Mouse (Mus musculus) lung, postnatal 0 days (tissue): ENCODE measurements around the gene Trappc6a. TPM values are rescaled to one million over a fixed set of nuclear protein-coding genes. Genes with fewer than 3 reads are reported as not detected.
A peak's percentile ranks its signal among the peaks of the same experiment; 100 is the strongest.

Experiments used
- ATAC-seq: fragments of 200-750 bp; cut with Nextera tagmentation; 2 replicates; pipeline ENCODE4 v1.8.0; 2017; ENCODE audit warnings: moderate library complexity
- DNase-seq: peaks from one replicate; pipeline ENCODE4 v3.0.0-alpha.2; 2016; ENCODE audit warnings: low spot score
- H3K27ac ChIP-seq: fragments of 300-500 bp; sonication (generic); 2 replicates; pipeline ENCODE4 v1.5.1; 2014; ENCODE audit warnings: antibody characterized with exemption, mild to moderate bottlenecking, low read length, mixed read lengths
- H3K27me3 ChIP-seq: fragments of 300-500 bp; sonication (generic); replicated peaks from 2 replicates; pipeline ENCODE4 v1.6.1; 2014; ENCODE audit warnings: low read length, mixed read lengths; ENCODE audit not compliant: insufficient read depth
- H3K36me3 ChIP-seq: fragments of 300-500 bp; sonication (generic); 2 replicates; pipeline ENCODE4 v1.6.1; 2014; ENCODE audit warnings: low read length, mixed read lengths; ENCODE audit not compliant: insufficient read depth
- H3K4me1 ChIP-seq: fragments of 300-500 bp; sonication (generic); 2 replicates; pipeline ENCODE4 v1.6.1; 2014; ENCODE audit warnings: antibody characterized with exemption, low read depth, low read length, mixed read lengths; ENCODE audit not compliant: insufficient read depth
- H3K4me2 ChIP-seq: fragments of 300-500 bp; sonication (generic); replicated peaks from 2 replicates; pipeline ENCODE4 v1.6.1; 2014; ENCODE audit warnings: low read depth, mild to moderate bottlenecking, low read length, moderate library complexity, mixed read lengths
- H3K4me3 ChIP-seq: fragments of 300-500 bp; sonication (generic); 2 replicates; pipeline ENCODE4 v1.5.1; 2014; ENCODE audit warnings: low read depth, low read length
- H3K9ac ChIP-seq: fragments of 300-500 bp; sonication (generic); replicated peaks from 2 replicates; pipeline ENCODE4 v1.6.1; 2014; ENCODE audit warnings: low read depth, mild to moderate bottlenecking
- H3K9me3 ChIP-seq: fragments of 300-500 bp; sonication (generic); 2 replicates; pipeline ENCODE4 v1.6.1; 2016; ENCODE audit warnings: low read length, mixed read lengths
- CTCF ChIP-seq: IDR thresholded peaks from 2 replicates; pipeline ENCODE4 v1.5.1; 2016; ENCODE audit warnings: antibody characterized with exemption, mild to moderate bottlenecking
- EP300 ChIP-seq: IDR thresholded peaks from 2 replicates; pipeline ENCODE4 v1.6.1; 2016; ENCODE audit warnings: antibody characterized with exemption, mild to moderate bottlenecking, control low read depth
- WGBS: fragments of 180-500 bp; shearing (Covaris S2); extraction: QIAGEN DNeasy Blood & Tissue Kit; methylation state at CpG from one replicate; pipeline ENCODE4 v1.1.7; 2014; 5-methylcytosine and 5-hydroxymethylcytosine counted together
- polyA plus RNA-seq: library from polyadenylated mRNA; unstranded; fragments of >200 nt; fragmentation: Nextera tagmentation; extraction: Ambion mirVana; gene quantifications from 2 replicates; pipeline ENCODE4 v1.2.1, GENCODE M21; 2015

Gene Trappc6a
- polyA plus RNA-seq, 1 experiment from 2014 or later = 91.9 TPM

DNA sequence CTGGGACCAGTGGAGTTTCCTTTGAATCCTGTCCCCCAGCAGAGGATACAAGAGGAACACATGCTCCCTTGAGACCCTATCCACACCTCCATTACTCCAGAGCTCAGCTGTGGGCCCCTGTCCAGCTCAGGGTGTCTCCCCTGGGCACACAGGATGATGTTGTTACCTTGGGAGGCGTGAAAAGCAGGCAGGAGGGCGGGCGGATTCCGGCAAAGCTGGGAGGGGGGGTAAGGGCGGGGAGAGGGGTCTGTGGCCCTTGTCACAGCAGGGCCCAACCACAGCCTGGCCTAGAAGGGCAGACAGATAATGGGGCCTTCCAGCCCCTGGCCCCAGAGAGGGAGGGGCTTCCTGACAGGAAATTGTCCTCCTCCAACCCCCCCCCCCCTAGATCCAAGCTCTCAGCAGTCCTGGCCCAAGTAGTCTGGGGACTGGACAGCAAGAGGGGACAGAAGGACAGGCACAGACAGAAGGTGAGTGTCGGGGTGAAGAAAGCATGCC is 45.3 kb upstream of the Trappc6a start, which contains the start of gene Exoc3l2:
Gene Exoc3l2, plus strand, starts transcription at position 448 of the 498 bp plus-strand sequence.
- Histone ChIP-seq H3K27ac (no peak within 1 kb of the TSS), H3K4me2 (0 out of 2 replicates have a peak within 1 kb of the TSS, but pooled peaks have one; percentile 1), H3K4me3 (no peak within 1 kb of the TSS; the same call in 1 of the 2 replicates), H3K27me3 (no peaks in the 10 kb centered on the region), H3K9me3 (no peaks in the 10 kb centered on the region), H3K9ac (no peak within 1 kb of the TSS), H3K4me1 (no peaks in the 10 kb centered on the region; the same call in 1 of the 2 replicates), H3K36me3 (no peaks in the 10 kb centered on the region)
- no peak for ATAC-seq
- no peak for TF ChIP-seq EP300
- no peak for TF ChIP-seq CTCF
- WGBS = 38% methylated on average over 6 of the region's 6 CpGs
- no peak for DNase-seq

DNA sequence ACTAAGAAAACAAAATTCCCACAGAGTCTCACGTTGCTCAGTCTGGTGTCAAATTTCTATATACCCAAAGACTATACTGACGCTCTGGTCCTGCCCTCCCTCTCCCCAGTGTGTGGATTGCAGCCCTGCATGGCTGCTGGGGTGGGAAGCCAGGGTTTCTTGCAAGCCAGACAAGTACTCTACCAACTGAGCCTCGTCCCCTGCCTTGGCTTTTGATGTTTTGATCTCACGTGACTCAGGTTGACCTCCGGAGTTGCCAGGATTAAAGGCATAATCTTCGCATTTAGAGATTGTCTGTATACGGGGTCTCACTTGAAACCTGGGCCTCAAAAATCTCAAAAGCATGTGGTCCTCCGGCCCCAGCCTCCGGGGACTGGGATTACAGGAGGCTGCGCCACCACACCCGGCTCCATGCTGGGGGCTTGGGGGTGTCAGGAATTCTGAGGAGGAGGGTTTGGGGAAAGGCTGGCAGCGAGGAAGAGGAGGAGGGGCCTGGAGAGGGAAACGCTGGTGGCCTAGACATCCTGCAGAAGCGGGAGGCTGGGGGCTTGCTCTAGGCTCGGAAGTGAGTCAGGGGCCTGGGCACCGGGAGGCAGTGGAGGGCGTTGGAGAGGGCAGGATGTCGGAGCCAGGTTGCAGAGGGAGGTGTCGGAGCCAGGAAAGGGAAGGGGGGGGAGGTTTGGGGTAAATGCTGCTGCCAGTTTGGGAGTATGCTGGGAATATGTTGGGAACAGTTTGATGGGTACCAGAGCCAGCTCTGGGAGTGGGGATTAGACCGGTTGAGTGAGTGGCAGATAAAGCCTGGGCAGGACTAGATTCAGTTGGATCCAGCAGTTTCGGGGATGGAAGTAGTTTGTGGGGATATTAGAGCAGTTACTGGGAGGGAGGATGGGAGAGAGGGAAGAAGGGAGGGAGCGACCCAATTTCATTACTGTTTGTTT is 43.6 kb upstream of the Trappc6a start:
- H3K4me3 ChIP-seq = no peak overlapping the region
- H3K4me2 ChIP-seq = no peak overlapping the region
- H3K9me3 ChIP-seq = no peaks in the 10 kb centered on the region
- peak; percentile 35; the same call in 1 of the 2 replicates for ATAC-seq
- 12% methylated on average over 22 of the region's 22 CpGs for WGBS
- no peaks in the 10 kb centered on the region for H3K4me1 ChIP-seq
- peak; percentile 27 for DNase-seq
- no peak overlapping the region for H3K27ac ChIP-seq
- H3K27me3 ChIP-seq = peaks cover 5% of the 10 kb centered on the region; the same call in 1 of the 2 replicates
- H3K9ac ChIP-seq = no peak overlapping the region
- H3K36me3 ChIP-seq = no peaks in the 10 kb centered on the region
- no peak for TF ChIP-seq CTCF
- no peak for TF ChIP-seq EP300

- H3K27me3 ChIP-seq = peaks cover 13% of the 10 kb centered on the region; the same call in 1 of the 2 replicates
- 0 out of 2 replicates have a peak overlapping the region, but pooled peaks have one; percentile 20 for H3K27ac ChIP-seq
- H3K9ac ChIP-seq = no peak overlapping the region
- no peaks in the 10 kb centered on the region for H3K9me3 ChIP-seq
- H3K4me2 ChIP-seq = no peak overlapping the region
- TF ChIP-seq CTCF (no peak), EP300 (peak; percentile 49; the same call in 1 of the 2 replicates)
- H3K4me3 ChIP-seq = no peak overlapping the region
- no peaks in the 10 kb centered on the region for H3K36me3 ChIP-seq
- DNase-seq (peak; percentile 23), ATAC-seq (peak; percentile 61)
- no peaks in the 10 kb centered on the region for H3K4me1 ChIP-seq
- 38% methylated on average over 5 of the region's 5 CpGs for WGBS
Measured at GRCm38 (mm10) chr7:19466602-19467145, 41.5 kb upstream of the Trappc6a start.

DNA sequence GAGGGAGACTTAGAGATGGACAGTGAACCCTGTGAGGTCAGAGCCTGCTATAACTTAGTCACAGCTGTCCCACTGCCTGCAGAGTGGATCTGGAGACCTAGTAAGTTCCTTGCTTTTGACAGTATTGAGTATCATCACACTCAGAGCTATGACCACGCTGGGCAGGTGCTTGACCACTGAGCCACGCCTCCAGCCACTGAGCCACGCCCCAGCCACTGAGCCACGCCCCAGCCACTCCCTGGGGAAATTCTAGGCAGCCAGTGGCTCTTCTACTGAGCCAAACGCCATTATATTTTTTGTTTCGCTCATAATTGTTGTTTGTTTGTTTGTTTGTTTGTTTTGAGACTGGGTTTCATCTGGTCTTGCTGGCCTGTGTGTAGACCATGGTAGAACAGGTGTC is 40.6 kb upstream of the Trappc6a start:
- TF ChIP-seq EP300 (no peak), CTCF (no peak)
- 33% methylated on average over 6 of the region's 6 CpGs for WGBS
- no peak for DNase-seq

GRCm38 (mm10) chr7:19468279-19468678 is 39.9 kb upstream of the Trappc6a start:
- Histone ChIP-seq H3K36me3 (no peaks in the 10 kb centered on the region), H3K4me1 (peaks cover under 1% of the 10 kb centered on the region; the same call in 1 of the 2 replicates), H3K4me3 (no peak overlapping the region), H3K27ac (no peak overlapping the region), H3K4me2 (no peak overlapping the region), H3K9ac (no peak overlapping the region), H3K9me3 (no peaks in the 10 kb centered on the region), H3K27me3 (peaks cover 17% of the 10 kb centered on the region; the same call in 1 of the 2 replicates)
- TF ChIP-seq EP300 = no peak
- no peak for TF ChIP-seq CTCF
- DNase-seq = no peak
- WGBS = 48% methylated on average over 12 of the region's 12 CpGs
- no peak for ATAC-seq

More for the DNA sequence above, 40.6 kb upstream of the Trappc6a start:
- no peaks in the 10 kb centered on the region for H3K9me3 ChIP-seq
- H3K4me2 ChIP-seq = no peak overlapping the region
- H3K4me3 ChIP-seq = no peak overlapping the region
- no peaks in the 10 kb centered on the region for H3K36me3 ChIP-seq
- ATAC-seq = no peak
- peaks cover 13% of the 10 kb centered on the region; the same call in 1 of the 2 replicates for H3K27me3 ChIP-seq
- H3K9ac ChIP-seq = no peak overlapping the region
- H3K27ac ChIP-seq = no peak overlapping the region
- H3K4me1 ChIP-seq = no peaks in the 10 kb centered on the region

GRCm38 (mm10) chr7:19469404-19469803 is 38.8 kb upstream of the Trappc6a start:
- ATAC-seq = no peak

More at GRCm38 (mm10) chr7:19469404-19469803, 38.8 kb upstream of the Trappc6a start:
- no peaks in the 10 kb centered on the region for H3K36me3 ChIP-seq
- peaks cover 18% of the 10 kb centered on the region; the same call in 1 of the 2 replicates for H3K27me3 ChIP-seq
- peaks cover 4% of the 10 kb centered on the region; the same call in 1 of the 2 replicates for H3K4me1 ChIP-seq
- H3K9ac ChIP-seq = no peak overlapping the region
- H3K9me3 ChIP-seq = no peaks in the 10 kb centered on the region
- WGBS = 27% methylated on average over 22 of the region's 23 CpGs
- H3K4me3 ChIP-seq = no peak overlapping the region
- TF ChIP-seq EP300 (no peak), CTCF (no peak)
- H3K4me2 ChIP-seq = no peak overlapping the region
- H3K27ac ChIP-seq = no peak overlapping the region
- DNase-seq = no peak
